Mouse (Mus musculus): ENCODE data around the gene Capza1. TPM values are rescaled to one million over a fixed set of nuclear protein-coding genes. Genes with fewer than 3 reads are reported as not detected.

Gene Capza1
- polyA plus RNA-seq, 1 experiment: 22.6 TPM

DNA sequence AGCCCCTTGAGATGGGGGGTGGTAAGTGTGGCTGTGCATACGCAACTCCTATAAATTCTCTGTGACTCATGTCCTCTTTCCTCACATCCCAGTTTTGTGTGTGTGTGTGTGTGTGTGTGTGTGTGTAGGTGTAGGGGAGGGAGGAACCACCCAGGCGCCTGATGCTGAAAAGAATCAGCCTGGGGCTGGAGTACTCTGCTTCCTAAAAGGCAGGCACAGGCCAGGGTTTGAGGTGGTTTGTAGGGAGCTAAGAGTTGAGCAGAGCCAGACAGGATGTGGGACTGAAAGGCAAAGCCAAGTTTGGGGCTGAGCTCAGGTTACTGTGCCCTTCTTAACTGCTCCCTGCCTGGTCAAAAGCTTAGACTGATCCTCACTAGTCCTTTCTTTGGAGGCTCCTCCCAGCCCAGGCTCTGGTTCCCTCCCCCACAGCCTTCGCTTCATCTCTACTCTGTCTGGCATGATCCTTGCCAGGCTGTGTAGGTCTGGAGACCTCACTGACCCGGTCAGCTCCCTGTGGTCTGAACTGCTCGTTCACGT is 73.8 kb downstream of the Capza1 start:
- H3K36me3 ChIP-seq (ENCODE audit: control insufficient read depth, insufficient read depth): peaks cover 16% of the 10 kb centered on the region
- peak overlapping the region; percentile 89 for H3K4me3 ChIP-seq
- H3K27me3 ChIP-seq (ENCODE audit: control insufficient read depth, insufficient read depth, insufficient read length): no peaks in the 10 kb centered on the region
- H3ac ChIP-seq (ENCODE audit: control insufficient read depth, insufficient read length): peak overlapping the region; percentile 80
- peak overlapping the region; percentile 95 for H3K4me2 ChIP-seq (ENCODE audit: low read depth)
- H3K79me2 ChIP-seq (ENCODE audit: control insufficient read depth, insufficient read depth): peaks cover 40% of the 10 kb centered on the region
- TF ChIP-seq POLR2A (IDR thresholded peaks at IDR 0.05; ENCODE audit: insufficient read length, low read depth) (peak; percentile 70), POLR2AphosphoS2 (IDR thresholded peaks at IDR 0.05; ENCODE audit: insufficient read length, low read depth) (peak; percentile 87), TCF12 (IDR thresholded peaks at IDR 0.05; ENCODE audit: insufficient read depth, poor library complexity, severe bottlenecking) (no peak), CEBPB (IDR thresholded peaks at IDR 0.05; ENCODE audit: insufficient read depth, poor library complexity, severe bottlenecking) (peak; percentile 47; the same call in 1 of the 2 replicates), REST (IDR thresholded peaks at IDR 0.05; ENCODE audit: insufficient read depth, insufficient read length) (no peak), MAX (IDR thresholded peaks at IDR 0.05; ENCODE audit: low read depth) (no peak), TCF3 (IDR thresholded peaks at IDR 0.05; ENCODE audit: insufficient read length, low read depth) (no peak), MYOD1 (IDR thresholded peaks at IDR 0.05; ENCODE audit: control insufficient read depth in 1 of 3, insufficient read length in 2 of 3, low read depth in 2 of 3) (peak in 1 of 3 experiments; percentile 38), SRF (IDR thresholded peaks at IDR 0.05; ENCODE audit: control insufficient read depth, insufficient read length, low read depth) (peak; percentile 83), USF1 (IDR thresholded peaks at IDR 0.05; ENCODE audit: low read depth) (no peak), MYOG (IDR thresholded peaks at IDR 0.05; ENCODE audit: control insufficient read depth in 1 of 3, insufficient read depth in 1 of 3, insufficient read length in 2 of 3, low read depth in 2 of 3) (no peak), E2F4 (IDR thresholded peaks at IDR 0.05; ENCODE audit: insufficient read depth) (no peak)

DNA sequence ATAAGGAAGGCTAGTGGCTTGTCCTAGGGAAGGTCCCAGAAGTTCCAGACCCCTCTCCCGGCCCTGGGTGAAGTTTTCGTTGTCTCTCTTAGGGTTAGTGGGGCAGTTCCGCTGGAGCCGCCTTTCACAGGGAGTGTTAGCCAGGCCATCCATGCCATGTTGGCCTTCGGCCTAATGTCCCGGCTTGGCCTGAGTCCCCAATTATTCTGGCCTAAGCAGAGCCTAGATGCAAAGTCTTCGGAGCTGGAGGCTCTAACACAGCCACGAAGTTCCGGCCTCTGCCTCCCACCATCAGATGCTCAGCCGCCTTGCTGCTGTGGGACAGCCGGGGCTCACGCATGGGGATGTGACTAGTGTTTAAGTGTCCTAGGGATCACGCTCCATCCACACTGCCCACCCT is 74.5 kb downstream of the Capza1 start:
- Histone ChIP-seq H3K4me2 (ENCODE audit: low read depth) (peak overlapping the region; percentile 95), H3K36me3 (ENCODE audit: control insufficient read depth, insufficient read depth) (peaks cover 16% of the 10 kb centered on the region), H3K79me2 (ENCODE audit: control insufficient read depth, insufficient read depth) (peaks cover 40% of the 10 kb centered on the region), H3K27me3 (ENCODE audit: control insufficient read depth, insufficient read depth, insufficient read length) (no peaks in the 10 kb centered on the region), H3ac (ENCODE audit: control insufficient read depth, insufficient read length) (peak overlapping the region; percentile 80), H3K4me3 (peak overlapping the region; percentile 89)
- peak; percentile 44 for TF ChIP-seq POLR2A (IDR thresholded peaks at IDR 0.05; ENCODE audit: insufficient read length, low read depth)
- no peak for TF ChIP-seq REST (IDR thresholded peaks at IDR 0.05; ENCODE audit: insufficient read depth, insufficient read length)

GRCm38 (mm10) chr3:104789312-104789605 is 75.0 kb downstream of the Capza1 start:
- peak overlapping the region; percentile 95 for H3K4me2 ChIP-seq (ENCODE audit: low read depth)
- peaks cover 16% of the 10 kb centered on the region for H3K36me3 ChIP-seq (ENCODE audit: control insufficient read depth, insufficient read depth)
- H3ac ChIP-seq (ENCODE audit: control insufficient read depth, insufficient read length): peak overlapping the region; percentile 80
- peak overlapping the region; percentile 89 for H3K4me3 ChIP-seq
- H3K79me2 ChIP-seq (ENCODE audit: control insufficient read depth, insufficient read depth): peaks cover 40% of the 10 kb centered on the region
- TF ChIP-seq SRF (IDR thresholded peaks at IDR 0.05; ENCODE audit: control insufficient read depth, insufficient read length, low read depth) (no peak), E2F4 (IDR thresholded peaks at IDR 0.05; ENCODE audit: insufficient read depth) (no peak), CEBPB (IDR thresholded peaks at IDR 0.05; ENCODE audit: insufficient read depth, poor library complexity, severe bottlenecking) (no peak), REST (IDR thresholded peaks at IDR 0.05; ENCODE audit: insufficient read depth, insufficient read length) (no peak), POLR2A (IDR thresholded peaks at IDR 0.05; ENCODE audit: insufficient read length, low read depth) (no peak), MAX (IDR thresholded peaks at IDR 0.05; ENCODE audit: low read depth) (no peak), USF1 (IDR thresholded peaks at IDR 0.05; ENCODE audit: low read depth) (no peak), MYOD1 (IDR thresholded peaks at IDR 0.05; ENCODE audit: control insufficient read depth in 1 of 3, insufficient read length in 2 of 3, low read depth in 2 of 3) (no peak), TCF3 (IDR thresholded peaks at IDR 0.05; ENCODE audit: insufficient read length, low read depth) (no peak), MYOG (IDR thresholded peaks at IDR 0.05; ENCODE audit: control insufficient read depth in 1 of 3, insufficient read depth in 1 of 3, insufficient read length in 2 of 3, low read depth in 2 of 3) (no peak), POLR2AphosphoS2 (IDR thresholded peaks at IDR 0.05; ENCODE audit: insufficient read length, low read depth) (no peak), TCF12 (IDR thresholded peaks at IDR 0.05; ENCODE audit: insufficient read depth, poor library complexity, severe bottlenecking) (no peak)
- no peaks in the 10 kb centered on the region for H3K27me3 ChIP-seq (ENCODE audit: control insufficient read depth, insufficient read depth, insufficient read length)

GRCm38 (mm10) chr3:104788561-104789311 is 75.6 kb downstream of the Capza1 start:
- Histone ChIP-seq H3K27me3 (ENCODE audit: control insufficient read depth, insufficient read depth, insufficient read length) (no peaks in the 10 kb centered on the region), H3K79me2 (ENCODE audit: control insufficient read depth, insufficient read depth) (peaks cover 40% of the 10 kb centered on the region), H3K36me3 (ENCODE audit: control insufficient read depth, insufficient read depth) (peaks cover 16% of the 10 kb centered on the region), H3ac (ENCODE audit: control insufficient read depth, insufficient read length) (peak overlapping the region; percentile 80), H3K4me2 (ENCODE audit: low read depth) (peak overlapping the region; percentile 95), H3K4me3 (peak overlapping the region; percentile 89)
- TF ChIP-seq POLR2AphosphoS2 (IDR thresholded peaks at IDR 0.05; ENCODE audit: insufficient read length, low read depth) (peak; percentile 86), MYOG (IDR thresholded peaks at IDR 0.05; ENCODE audit: control insufficient read depth in 1 of 3, insufficient read depth in 1 of 3, insufficient read length in 2 of 3, low read depth in 2 of 3) (peak in 1 of 3 experiments; percentile 37), MYOD1 (IDR thresholded peaks at IDR 0.05; ENCODE audit: control insufficient read depth in 1 of 3, insufficient read length in 2 of 3, low read depth in 2 of 3) (no peak), POLR2A (IDR thresholded peaks at IDR 0.05; ENCODE audit: insufficient read length, low read depth) (peak; percentile 85)

GRCm38 (mm10) chr3:104788075-104788474 is 76.2 kb downstream of the Capza1 start, which contains the start of gene Rhoc:
Rhoc (plus strand) TSS chr3:104788375.
- peak within 1 kb of the TSS; percentile 80 for H3ac ChIP-seq (ENCODE audit: control insufficient read depth, insufficient read length)
- H3K27me3 ChIP-seq (ENCODE audit: control insufficient read depth, insufficient read depth, insufficient read length): no peaks in the 10 kb centered on the region
- peak within 1 kb of the TSS; percentile 89 for H3K4me3 ChIP-seq
- H3K79me2 ChIP-seq (ENCODE audit: control insufficient read depth, insufficient read depth): peaks cover 38% of the 10 kb centered on the region
- TF ChIP-seq MYOG (IDR thresholded peaks at IDR 0.05; ENCODE audit: control insufficient read depth in 1 of 3, insufficient read depth in 1 of 3, insufficient read length in 2 of 3, low read depth in 2 of 3) (no peak), TCF3 (IDR thresholded peaks at IDR 0.05; ENCODE audit: insufficient read length, low read depth) (no peak), MYOD1 (IDR thresholded peaks at IDR 0.05; ENCODE audit: control insufficient read depth in 1 of 3, insufficient read length in 2 of 3, low read depth in 2 of 3) (no peak), MAX (IDR thresholded peaks at IDR 0.05; ENCODE audit: low read depth) (no peak), USF1 (IDR thresholded peaks at IDR 0.05; ENCODE audit: low read depth) (no peak)
- peak within 1 kb of the TSS; percentile 95 for H3K4me2 ChIP-seq (ENCODE audit: low read depth)
- H3K36me3 ChIP-seq (ENCODE audit: control insufficient read depth, insufficient read depth): peaks cover 13% of the 10 kb centered on the region

Data from myocyte (in vitro differentiated cells).